Mouse (Mus musculus) ES-Bruce4 (cell line): ENCODE measurements around the gene Fam84a. TPM values are rescaled to one million over a fixed set of nuclear protein-coding genes. Genes with fewer than 3 reads are reported as not detected.

Source experiments
- H3K27ac ChIP-seq: 2 replicates; pipeline ENCODE4 v1.5.1; 2012; ENCODE audit warnings: low read length, inconsistent platforms; ENCODE audit not compliant: insufficient read depth
- H3K27me3 ChIP-seq: 2 replicates; pipeline ENCODE4 v1.6.1; 2012; ENCODE audit warnings: mild to moderate bottlenecking, low read length, inconsistent platforms; ENCODE audit not compliant: control insufficient read depth, poor library complexity, insufficient read depth, severe bottlenecking
- H3K36me3 ChIP-seq: 2 replicates; pipeline ENCODE4 v1.6.1; 2012; ENCODE audit warnings: inconsistent platforms, mild to moderate bottlenecking, low read length, moderate library complexity; ENCODE audit not compliant: control insufficient read depth, poor library complexity, insufficient read depth, severe bottlenecking
- H3K4me1 ChIP-seq: one replicate; pipeline ENCODE4 v1.8.1; 2011; ENCODE audit warnings: low read length; ENCODE audit not compliant: control insufficient read depth, insufficient read depth
- H3K4me3 ChIP-seq: 2 replicates; pipeline ENCODE4 v1.5.1; 2011; ENCODE audit warnings: low read depth, mild to moderate bottlenecking, low read length
- H3K9ac ChIP-seq: 2 replicates; pipeline ENCODE4 v1.6.1; 2012; ENCODE audit warnings: low read depth, mild to moderate bottlenecking, inconsistent platforms; ENCODE audit not compliant: poor library complexity, severe bottlenecking
- H3K9me3 ChIP-seq: replicated peaks from 2 replicates; pipeline ENCODE4 v1.6.1; 2012; ENCODE audit warnings: mild to moderate bottlenecking, low read length, inconsistent platforms; ENCODE audit not compliant: control insufficient read depth, poor library complexity, insufficient read depth, severe bottlenecking
- CTCF ChIP-seq: IDR thresholded peaks from one replicate; pipeline ENCODE4 v1.8.1; 2011; ENCODE audit warnings: low read depth, low read length
- EP300 ChIP-seq: IDR thresholded peaks from 2 replicates; pipeline ENCODE4 v1.6.1; 2011; ENCODE audit warnings: low read depth, low read length; ENCODE audit not compliant: insufficient read depth
- POLR2A ChIP-seq: IDR thresholded peaks from one replicate; pipeline ENCODE4 v1.8.1; 2011; ENCODE audit warnings: low read length; ENCODE audit not compliant: insufficient read depth
- polyA plus RNA-seq: library from polyadenylated mRNA; stranded (reverse); fragments of >200 nt; gene quantifications from 2 replicates; pipeline ENCODE4 v1.2.4, GENCODE M21; 2011; ENCODE audit warnings: low read depth; ENCODE audit not compliant: missing spikeins, insufficient read depth, insufficient read length

Gene Fam84a
- polyA plus RNA-seq, 1 experiment: 0.66 TPM

GRCm38 (mm10) chr12:14096944-14097343, 54.9 kb downstream of the Fam84a start:
- no peak overlapping the region for H3K9ac ChIP-seq
- H3K4me3 ChIP-seq: no peak overlapping the region
- no peak overlapping the region for H3K27ac ChIP-seq
- no peak for TF ChIP-seq EP300
- no peak for TF ChIP-seq CTCF
- TF ChIP-seq POLR2A: no peak
- H3K9me3 ChIP-seq: 0 out of 2 replicates have a peak, but pooled peaks cover 3% of the 10 kb centered on the region
- no peaks in the 10 kb centered on the region for H3K27me3 ChIP-seq
- H3K36me3 ChIP-seq: no peaks in the 10 kb centered on the region
- H3K4me1 ChIP-seq: no peaks in the 10 kb centered on the region
